Mouse (Mus musculus): ENCODE measurements around the gene Arhgef7.

- TF ChIP-seq CTCF (IDR thresholded peaks at IDR 0.05; ENCODE audit: low read depth, low read length) = no peak
- no peak for TF ChIP-seq POLR2A (IDR thresholded peaks at IDR 0.05; ENCODE audit: insufficient read depth, low read length)
- no peak for TF ChIP-seq EP300 (IDR thresholded peaks at IDR 0.05; ENCODE audit: insufficient read depth, low read depth, low read length)
These were observed 107.2 kb downstream of the Arhgef7 start for GRCm38 (mm10) chr8:11834691-11835090.
